In genomic region chr12:100639680-100640079, GRCm38 (mm10) we compare ENCODE assay signal across 7 mouse cellular contexts.
DNase-seq lines count a peak whose midpoint lies in the region; ATAC-seq and TF ChIP-seq lines count a peak whose summit lies in the region.

No protein-coding gene starts in this region.

- DNase-seq in liver, adult 2 months (ENCODE audit: extremely low read depth, low read depth, low spot score): no peak
- DNase-seq in adrenal gland, postnatal 36 days: peak; percentile 10 to 14
- peak; percentile 21 to 59 for DNase-seq in kidney, postnatal 36 days
- DNase-seq in lung, postnatal 0 days (ENCODE audit: low spot score): peak; percentile 71
- DNase-seq in spleen, adult 2 months (ENCODE audit: low read depth in 1 of 2, low spot score in 2 of 2): peak; percentile 48

- no peaks in the 10 kb centered on the region for H3K4me1 ChIP-seq in liver, adult 2 months (ENCODE audit: control insufficient read depth, insufficient read depth, low read length)
- peaks cover 11% of the 10 kb centered on the region; the same call in 1 of the 2 replicates for H3K4me1 ChIP-seq in liver, embryonic 12.5 days
- no peaks in the 10 kb centered on the region for H3K4me1 ChIP-seq in lung, postnatal 0 days (ENCODE audit: insufficient read depth, low read depth, low read length)
- peaks cover 2% of the 10 kb centered on the region; the same call in 1 of the 2 replicates for H3K4me1 ChIP-seq in spleen, adult 2 months (ENCODE audit: control insufficient read depth, insufficient read depth, insufficient read length)

- 57% methylated on average over 7 of the region's 7 CpGs for WGBS in liver, adult 2 months
- 42% methylated on average over 7 of the region's 7 CpGs for WGBS in liver, embryonic 12.5 days (ENCODE audit: insufficient replicate concordance)
- WGBS in lung, postnatal 0 days: 22% methylated on average over 7 of the region's 7 CpGs
- WGBS in spleen, adult 2 months: 20% methylated on average over 7 of the region's 7 CpGs

- H3K27ac ChIP-seq in liver, adult 2 months (replicated peaks; ENCODE audit: insufficient read depth, low read depth, low read length): no peak overlapping the region
- H3K27ac ChIP-seq in liver, embryonic 12.5 days: no peak overlapping the region
- H3K27ac ChIP-seq in lung, postnatal 0 days (ENCODE audit: low read length): no peak overlapping the region
- no peak overlapping the region for H3K27ac ChIP-seq in spleen, adult 2 months (ENCODE audit: insufficient read depth, low read length)

- no peaks in the 10 kb centered on the region for H3K79me2 ChIP-seq in liver, adult 2 months (ENCODE audit: control insufficient read depth, insufficient read depth, low read length)

- H3K9ac ChIP-seq in liver, adult 2 months (ENCODE audit: low read depth, low read length): no peak overlapping the region
- no peak overlapping the region for H3K9ac ChIP-seq in liver, embryonic 12.5 days
- no peak overlapping the region for H3K9ac ChIP-seq in lung, postnatal 0 days (replicated peaks; ENCODE audit: low read depth)

- no peak for TF ChIP-seq EP300 in lung, postnatal 0 days (IDR thresholded peaks at IDR 0.05)

- no peak for TF ChIP-seq POLR2A in liver, adult 2 months (IDR thresholded peaks at IDR 0.05; ENCODE audit: extremely low read depth, insufficient read depth, low read length)
- TF ChIP-seq POLR2A in spleen, adult 2 months (IDR thresholded peaks at IDR 0.05; ENCODE audit: low read depth, low read length): no peak

- H3K9me3 ChIP-seq in liver, embryonic 12.5 days (replicated peaks): no peaks in the 10 kb centered on the region
- no peaks in the 10 kb centered on the region for H3K9me3 ChIP-seq in lung, postnatal 0 days (ENCODE audit: low read length)

- H3K4me3 ChIP-seq in liver, adult 2 months (ENCODE audit: insufficient read depth, low read depth, low read length): no peak overlapping the region
- H3K4me3 ChIP-seq in liver, embryonic 12.5 days: no peak overlapping the region
- no peak overlapping the region for H3K4me3 ChIP-seq in lung, postnatal 0 days (ENCODE audit: low read depth, low read length)
- H3K4me3 ChIP-seq in spleen, adult 2 months (ENCODE audit: extremely low read depth, insufficient read depth, insufficient read length): no peak overlapping the region

- H3K27me3 ChIP-seq in liver, adult 2 months (ENCODE audit: control insufficient read depth, insufficient read depth, low read length): no peaks in the 10 kb centered on the region
- no peaks in the 10 kb centered on the region for H3K27me3 ChIP-seq in liver, embryonic 12.5 days (replicated peaks)
- H3K27me3 ChIP-seq in lung, postnatal 0 days (replicated peaks; ENCODE audit: insufficient read depth, low read length): no peaks in the 10 kb centered on the region
- no peaks in the 10 kb centered on the region for H3K27me3 ChIP-seq in spleen, adult 2 months (ENCODE audit: control insufficient read depth, insufficient read depth, low read length)

- TF ChIP-seq CTCF in liver, adult 2 months (IDR thresholded peaks at IDR 0.05; ENCODE audit: low read depth, low read length): peak; percentile 35; the same call in 1 of the 2 replicates
- peak; percentile 72 for TF ChIP-seq CTCF in lung, postnatal 0 days (IDR thresholded peaks at IDR 0.05)
- TF ChIP-seq CTCF in spleen, adult 2 months (IDR thresholded peaks at IDR 0.05; ENCODE audit: extremely low read depth, insufficient read depth, insufficient read length, insufficient replicate concordance): peak; percentile 50; the same call in 1 of the 2 replicates

- ATAC-seq in liver, embryonic 12.5 days: no peak
- peak; percentile 83 for ATAC-seq in frontal cortex, adult (ENCODE audit: low TSS enrichment)
- ATAC-seq in lung, postnatal 0 days: peak; percentile 67

- no peaks in the 10 kb centered on the region for H3K36me3 ChIP-seq in liver, adult 2 months (ENCODE audit: control insufficient read depth, insufficient read depth, low read length)
- H3K36me3 ChIP-seq in liver, embryonic 12.5 days: no peaks in the 10 kb centered on the region
- no peaks in the 10 kb centered on the region for H3K36me3 ChIP-seq in lung, postnatal 0 days (ENCODE audit: insufficient read depth, low read length)
- H3K36me3 ChIP-seq in spleen, adult 2 months (ENCODE audit: control insufficient read depth, insufficient read depth, low read length): no peaks in the 10 kb centered on the region

- no peak overlapping the region for H3K4me2 ChIP-seq in liver, embryonic 12.5 days
- peak overlapping the region; percentile 19; the same call in 1 of the 2 replicates for H3K4me2 ChIP-seq in lung, postnatal 0 days (replicated peaks; ENCODE audit: low read depth, low read length)
